Mouse (Mus musculus): ENCODE data around the gene Mgll.

GRCm38 (mm10) chr6:88839135-88839970 is 115.1 kb downstream of the Mgll start:
- TF ChIP-seq CTCF (IDR thresholded peaks at IDR 0.05; ENCODE audit: low read depth, low read length), result no peak
- TF ChIP-seq POLR2A (IDR thresholded peaks at IDR 0.05; ENCODE audit: borderline replicate concordance, low read depth, low read length), result no peak

All from bone marrow macrophage, adult 2 months (primary cell).